Mouse (Mus musculus) thymus, adult 2 months (tissue): ENCODE measurements around the gene Pde5a. TPM values are rescaled to one million over a fixed set of nuclear protein-coding genes. Genes with fewer than 3 reads are reported as not detected.

Experiments
- DNase-seq: peaks from one replicate; pipeline ENCODE4 v3.0.0; 2021
- H3K27ac ChIP-seq: fragments of 200-500 bp; 2 replicates; pipeline ENCODE4 v1.5.1; 2012; ENCODE audit warnings: low read length, control low read depth; ENCODE audit not compliant: control insufficient read depth, insufficient read depth
- H3K27me3 ChIP-seq: fragments of 200-500 bp; 2 replicates; pipeline ENCODE4 v1.6.1; 2012; ENCODE audit warnings: mild to moderate bottlenecking, low read length, moderate library complexity, mixed read lengths; ENCODE audit not compliant: control insufficient read depth, insufficient read depth
- H3K36me3 ChIP-seq: fragments of 200-500 bp; 2 replicates; pipeline ENCODE4 v1.6.1; 2012; ENCODE audit warnings: mild to moderate bottlenecking, low read length, moderate library complexity; ENCODE audit not compliant: control insufficient read depth, insufficient read depth
- H3K4me1 ChIP-seq: fragments of 200-500 bp; replicated peaks from 2 replicates; pipeline ENCODE4 v1.6.1; 2012; ENCODE audit warnings: low read length; ENCODE audit not compliant: control insufficient read depth, insufficient read depth
- H3K4me3 ChIP-seq: fragments of 200-500 bp; 2 replicates; pipeline ENCODE4 v1.5.1; 2012; ENCODE audit warnings: mild to moderate bottlenecking, low read length, control low read depth, moderate library complexity; ENCODE audit not compliant: control insufficient read depth, insufficient read depth
- CTCF ChIP-seq: fragments of 200-500 bp; IDR thresholded peaks from 2 replicates; pipeline ENCODE4 v1.5.1; 2012; ENCODE audit warnings: mild to moderate bottlenecking, control low read depth, low read length, moderate library complexity, borderline replicate concordance; ENCODE audit not compliant: control insufficient read depth, poor library complexity, insufficient read depth; ENCODE audit errors: extremely low read depth
- POLR2A ChIP-seq: fragments of 200-500 bp; IDR thresholded peaks from 2 replicates; pipeline ENCODE4 v1.6.1; 2012; ENCODE audit warnings: mild to moderate bottlenecking, low read length, control low read depth, moderate library complexity; ENCODE audit not compliant: control insufficient read depth, poor library complexity, insufficient read depth; ENCODE audit errors: extremely low read depth
- WGBS: fragments of 180-500 bp; shearing (Covaris S2); methylation state at CpG from one replicate; pipeline ENCODE4 v1.1.7; 2018; 5-methylcytosine and 5-hydroxymethylcytosine counted together
- polyA plus RNA-seq: library from polyadenylated mRNA; depleted of rRNA; stranded (reverse); fragments of >200 nt; gene quantifications from 2 replicates; pipeline ENCODE4 v1.2.3, GENCODE M21; 2012

Gene Pde5a
- polyA plus RNA-seq, 1 experiment = 2.6 TPM

DNA sequence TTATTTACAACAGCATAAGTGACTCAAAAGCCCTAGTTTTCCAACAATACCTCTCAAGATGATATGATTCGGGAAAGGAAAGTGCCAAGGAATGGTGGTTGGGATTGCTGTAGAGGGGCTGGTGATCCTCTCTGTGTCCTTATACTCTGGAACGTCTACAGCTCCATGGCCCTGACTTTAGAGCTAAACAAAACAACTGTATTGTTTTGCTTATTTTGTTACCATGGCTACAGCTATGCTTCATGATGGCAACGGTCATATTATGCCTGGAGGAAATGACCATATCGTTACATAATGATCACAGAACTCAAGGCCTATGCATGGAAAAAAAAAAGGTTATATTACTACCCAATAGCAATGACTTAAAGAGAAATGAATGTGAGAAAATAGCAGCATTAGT lies 32.1 kb upstream of the Pde5a start:
- no peaks in the 10 kb centered on the region for H3K27me3 ChIP-seq
- TF ChIP-seq POLR2A (no peak), CTCF (no peak)
- no peaks in the 10 kb centered on the region for H3K36me3 ChIP-seq
- no peak for DNase-seq
- H3K4me1 ChIP-seq = no peaks in the 10 kb centered on the region
- H3K27ac ChIP-seq = no peak overlapping the region
- WGBS = 84% methylated on average over 4 of the region's 4 CpGs
- H3K4me3 ChIP-seq = no peak overlapping the region

DNA sequence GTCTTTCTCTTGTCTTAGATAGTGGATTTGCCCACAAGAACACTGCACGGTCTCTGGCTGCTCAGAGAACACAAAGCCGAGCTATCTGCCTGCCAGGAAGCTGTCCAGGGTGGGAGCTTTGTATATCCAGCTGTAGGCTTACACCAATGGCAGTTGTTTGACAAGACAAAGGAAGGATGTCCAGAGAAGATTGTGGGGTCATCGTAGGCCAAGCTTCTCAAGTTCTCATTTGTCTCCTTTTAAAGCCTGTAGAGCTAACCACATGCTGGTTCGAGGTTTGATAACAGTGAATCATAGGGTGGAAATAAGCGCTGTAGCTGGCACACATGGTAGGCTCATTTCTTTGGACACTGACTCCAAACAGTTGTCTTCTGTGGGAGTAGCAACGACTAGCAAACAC lies 24.5 kb upstream of the Pde5a start:
- no peak for DNase-seq
- H3K4me3 ChIP-seq = no peak overlapping the region
- TF ChIP-seq CTCF (no peak), POLR2A (no peak)
- H3K4me1 ChIP-seq = no peaks in the 10 kb centered on the region
- H3K27ac ChIP-seq = no peak overlapping the region
- no peaks in the 10 kb centered on the region for H3K36me3 ChIP-seq
- 43% methylated on average over 6 of the region's 6 CpGs for WGBS
- no peaks in the 10 kb centered on the region for H3K27me3 ChIP-seq

DNA sequence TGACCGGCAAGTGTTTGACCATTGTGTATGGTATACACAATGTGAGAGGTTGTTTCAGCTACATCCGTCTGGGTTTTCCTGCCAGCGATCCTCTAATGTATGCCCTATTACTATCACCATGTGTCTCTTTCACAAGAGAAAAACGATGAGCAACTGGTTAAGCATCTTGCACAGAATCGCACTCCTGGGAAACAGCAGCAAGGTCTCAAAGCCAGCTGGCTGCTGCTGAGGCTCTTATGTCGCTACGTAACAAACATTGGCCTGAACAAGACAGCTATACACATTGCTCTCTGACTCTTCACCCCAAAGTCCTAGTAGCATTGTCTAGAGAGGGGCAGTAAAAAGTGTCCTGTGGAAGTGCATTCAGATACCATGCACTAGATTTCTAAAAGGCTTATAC lies 23.5 kb upstream of the Pde5a start:
- no peak for DNase-seq
- Histone ChIP-seq H3K27me3 (no peaks in the 10 kb centered on the region), H3K27ac (no peak overlapping the region), H3K4me1 (no peaks in the 10 kb centered on the region), H3K4me3 (no peak overlapping the region), H3K36me3 (no peaks in the 10 kb centered on the region)
- 94% methylated on average over 7 of the region's 7 CpGs for WGBS
- TF ChIP-seq POLR2A (no peak), CTCF (no peak)

DNA sequence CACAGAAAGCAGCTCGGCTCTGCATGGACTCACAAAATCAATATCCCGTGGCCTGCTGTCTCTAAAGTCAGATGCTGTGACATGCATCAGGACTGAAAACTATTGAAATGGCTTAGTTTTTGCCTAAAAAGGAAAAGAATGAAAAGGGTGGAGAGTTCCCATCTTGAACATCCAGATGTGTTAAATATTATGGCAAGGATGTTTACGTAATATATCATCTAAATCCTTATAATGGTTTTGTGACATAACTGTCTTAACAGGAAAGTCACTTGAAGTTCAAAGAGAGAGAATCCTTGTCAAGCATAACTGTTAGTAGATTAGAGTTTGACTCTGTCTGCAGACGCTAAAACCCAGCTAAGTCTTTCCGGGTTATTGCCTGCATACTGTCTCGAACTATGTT lies 20.3 kb upstream of the Pde5a start:
- no peak for TF ChIP-seq CTCF
- TF ChIP-seq POLR2A = no peak
- Histone ChIP-seq H3K27me3 (no peaks in the 10 kb centered on the region), H3K4me3 (no peak overlapping the region), H3K27ac (no peak overlapping the region), H3K36me3 (no peaks in the 10 kb centered on the region), H3K4me1 (no peaks in the 10 kb centered on the region)
- 95% methylated on average over 6 of the region's 6 CpGs for WGBS
- DNase-seq = no peak

DNA sequence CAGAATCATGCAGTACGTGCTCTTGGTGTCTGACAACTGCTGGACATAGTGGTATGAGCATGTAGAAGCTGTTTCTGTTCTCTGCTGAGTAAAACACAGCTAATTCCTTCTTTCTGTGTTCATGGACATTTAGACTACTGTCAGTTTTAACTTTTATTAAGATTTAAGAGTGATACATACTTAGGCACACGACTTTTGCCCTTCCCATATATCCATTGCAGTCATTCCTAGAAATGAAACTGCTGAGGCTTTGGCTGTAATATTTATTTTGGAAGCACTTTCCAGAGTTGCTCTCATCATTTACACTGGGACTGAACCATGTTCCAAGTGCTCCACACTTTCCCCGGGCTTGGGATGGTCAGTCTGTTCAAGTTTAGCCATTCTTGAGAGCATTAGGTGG lies 18.6 kb upstream of the Pde5a start:
- H3K27ac ChIP-seq = no peak overlapping the region
- H3K27me3 ChIP-seq = no peaks in the 10 kb centered on the region
- no peak overlapping the region for H3K4me3 ChIP-seq
- WGBS = 86% methylated on average over 3 of the region's 3 CpGs
- no peaks in the 10 kb centered on the region for H3K4me1 ChIP-seq
- DNase-seq = no peak
- no peaks in the 10 kb centered on the region for H3K36me3 ChIP-seq
- TF ChIP-seq POLR2A (no peak), CTCF (no peak)

DNA sequence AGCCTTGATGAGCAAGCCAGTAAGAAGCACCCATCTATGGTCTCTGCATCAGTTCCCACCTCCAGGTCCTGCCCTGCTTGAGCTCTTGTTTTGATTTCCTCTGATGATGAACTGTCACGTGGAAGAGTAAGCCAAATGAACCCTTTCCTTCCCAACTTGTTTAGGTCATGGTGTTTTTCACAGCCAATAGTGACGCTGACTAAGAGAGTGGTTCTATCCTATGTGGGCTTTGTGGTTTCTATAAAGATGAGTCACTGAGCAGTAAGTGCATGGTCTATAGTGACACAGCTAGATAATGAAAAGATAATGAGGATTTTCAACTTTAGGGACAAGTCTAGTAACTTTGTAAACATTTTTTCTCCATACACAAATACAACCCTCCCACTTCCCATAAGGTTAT lies 10.1 kb upstream of the Pde5a start:
- H3K27ac ChIP-seq = no peak overlapping the region
- no peaks in the 10 kb centered on the region for H3K36me3 ChIP-seq
- TF ChIP-seq CTCF = no peak
- TF ChIP-seq POLR2A = no peak
- no peak overlapping the region for H3K4me3 ChIP-seq
- no peak for DNase-seq
- H3K27me3 ChIP-seq = no peaks in the 10 kb centered on the region
- WGBS = 21% methylated on average over 2 of the region's 2 CpGs
- no peaks in the 10 kb centered on the region for H3K4me1 ChIP-seq

DNA sequence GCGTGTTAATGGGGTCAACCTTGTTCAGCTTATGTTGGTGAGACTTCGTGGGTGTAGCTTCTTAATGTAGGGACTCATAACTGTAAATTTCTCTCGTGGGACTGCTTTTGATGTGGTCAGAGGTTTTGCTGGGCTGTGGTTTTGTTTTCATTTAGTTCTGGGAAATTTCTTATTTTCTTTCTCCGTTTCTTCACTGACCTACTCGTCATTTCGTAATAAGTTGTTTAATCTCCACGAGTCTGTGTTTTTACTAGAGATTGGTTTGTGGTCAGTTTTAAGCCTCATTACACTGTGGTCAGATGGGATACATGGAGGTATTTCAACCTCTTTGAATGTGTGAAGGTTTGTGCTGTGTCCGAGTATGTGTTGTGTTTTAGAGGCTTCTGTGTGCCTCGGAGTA lies 7.2 kb upstream of the Pde5a start:
- H3K27ac ChIP-seq = no peak overlapping the region
- no peaks in the 10 kb centered on the region for H3K36me3 ChIP-seq
- no peaks in the 10 kb centered on the region for H3K27me3 ChIP-seq
- DNase-seq = no peak
- no peak overlapping the region for H3K4me3 ChIP-seq
- no peak for TF ChIP-seq CTCF
- TF ChIP-seq POLR2A = no peak
- no peaks in the 10 kb centered on the region for H3K4me1 ChIP-seq
- 18% methylated on average over 9 of the region's 9 CpGs for WGBS
